Mouse (Mus musculus) stomach, embryonic 14.5 days (tissue): ENCODE data around the gene Dpm1. TPM values are rescaled to one million over a fixed set of nuclear protein-coding genes. Genes with fewer than 3 reads are reported as not detected.

Experiments
- ATAC-seq: fragments of 200-750 bp; cut with Nextera tagmentation; 2 replicates; pipeline ENCODE4 v1.8.0; 2017; ENCODE audit warnings: low read depth, moderate TSS enrichment; ENCODE audit not compliant: insufficient number of reproducible peaks, insufficient read depth, low FRiP score
- H3K27ac ChIP-seq: fragments of 300-500 bp; sonication (generic); 2 replicates; pipeline ENCODE4 v1.5.1; 2014; ENCODE audit warnings: mild to moderate bottlenecking, low read length, moderate library complexity, mixed read lengths
- H3K27me3 ChIP-seq: fragments of 300-500 bp; sonication (generic); 2 replicates; pipeline ENCODE4 v1.6.1; 2014; ENCODE audit warnings: low read length, control low read depth, mixed read lengths; ENCODE audit not compliant: control insufficient read depth, insufficient read depth
- H3K36me3 ChIP-seq: fragments of 300-500 bp; sonication (generic); 2 replicates; pipeline ENCODE4 v1.6.1; 2014; ENCODE audit warnings: mild to moderate bottlenecking, control low read depth, low read length, moderate library complexity, mixed read lengths; ENCODE audit not compliant: control insufficient read depth, insufficient read depth
- H3K4me1 ChIP-seq: fragments of 300-500 bp; sonication (generic); 2 replicates; pipeline ENCODE4 v1.6.1; 2014; ENCODE audit warnings: low read length, control low read depth, mixed read lengths; ENCODE audit not compliant: control insufficient read depth, insufficient read depth
- H3K4me2 ChIP-seq: fragments of 300-500 bp; sonication (generic); replicated peaks from 2 replicates; pipeline ENCODE4 v1.6.1; 2014; ENCODE audit warnings: low read depth, low read length, control low read depth
- H3K4me3 ChIP-seq: fragments of 300-500 bp; sonication (generic); 2 replicates; pipeline ENCODE4 v1.5.1; 2014; ENCODE audit warnings: low read depth, low read length, control low read depth
- H3K9ac ChIP-seq: fragments of 300-500 bp; sonication (generic); replicated peaks from 2 replicates; pipeline ENCODE4 v1.6.1; 2014; ENCODE audit warnings: low read depth, mild to moderate bottlenecking, control low read depth, low read length, moderate library complexity, mixed read lengths
- H3K9me3 ChIP-seq: fragments of 300-500 bp; sonication (generic); 2 replicates; pipeline ENCODE4 v1.6.1; 2016; ENCODE audit warnings: low read depth, low read length, control low read depth; ENCODE audit not compliant: control insufficient read depth
- WGBS: fragments of 180-500 bp; shearing (Covaris S2); extraction: QIAGEN DNeasy Blood & Tissue Kit; methylation state at CpG from one replicate; pipeline ENCODE4 v1.1.7; 2014; 5-methylcytosine and 5-hydroxymethylcytosine counted together
- polyA plus RNA-seq: library from polyadenylated mRNA; unstranded; fragments of >200 nt; fragmentation: Nextera tagmentation; extraction: Ambion mirVana; gene quantifications from 2 replicates; pipeline ENCODE4 v1.2.1, GENCODE M21; 2014

Gene Dpm1
- polyA plus RNA-seq, 1 experiment from 2014 or later: 82.3 TPM

GRCm38 (mm10) chr2:168256506-168256905, 26.1 kb upstream of the Dpm1 start:
- Histone ChIP-seq H3K4me3 (no peak overlapping the region), H3K4me1 (no peaks in the 10 kb centered on the region), H3K27me3 (no peaks in the 10 kb centered on the region), H3K36me3 (no peaks in the 10 kb centered on the region), H3K9me3 (no peaks in the 10 kb centered on the region), H3K9ac (no peak overlapping the region), H3K4me2 (no peak overlapping the region), H3K27ac (no peak overlapping the region)
- WGBS: 61% methylated on average over 3 of the region's 3 CpGs
- no peak for ATAC-seq

GRCm38 (mm10) chr2:168253822-168254221, 23.4 kb upstream of the Dpm1 start:
- no peak for ATAC-seq

DNA sequence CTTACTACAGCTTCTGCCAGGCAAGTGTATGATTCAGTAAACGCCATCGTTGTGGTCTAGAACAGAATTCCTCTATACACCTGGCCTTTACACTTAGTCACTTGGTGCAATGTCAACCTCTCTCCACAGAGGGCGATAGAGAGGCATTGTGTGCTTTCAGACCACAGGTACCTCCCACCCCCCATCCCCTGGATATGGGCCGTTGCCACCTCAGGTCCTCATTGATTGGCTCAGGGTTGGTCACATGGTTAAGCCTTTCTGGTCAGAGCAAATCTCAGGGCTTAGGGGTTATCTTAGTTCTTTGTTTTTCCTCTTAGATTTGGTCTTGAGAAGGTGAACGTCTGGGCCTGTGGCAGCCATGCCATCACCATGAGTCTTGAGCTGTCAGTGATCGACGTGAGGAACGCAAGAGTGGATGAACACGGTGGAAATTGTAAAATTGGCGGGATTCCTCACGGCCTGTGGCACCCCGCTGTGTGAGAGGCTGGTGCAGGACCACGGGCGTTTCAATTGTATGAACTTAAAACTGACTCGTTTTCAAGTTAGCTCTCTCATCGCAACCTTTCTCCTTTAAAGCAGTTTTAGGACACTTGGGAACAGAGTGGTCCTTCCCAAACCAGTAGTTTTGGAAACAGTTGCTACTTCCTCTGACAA, 22.4 kb upstream of the Dpm1 start:
- Histone ChIP-seq H3K9me3 (no peaks in the 10 kb centered on the region), H3K4me3 (no peak overlapping the region), H3K4me2 (no peak overlapping the region), H3K9ac (no peak overlapping the region), H3K27me3 (no peaks in the 10 kb centered on the region), H3K4me1 (no peaks in the 10 kb centered on the region), H3K27ac (no peak overlapping the region), H3K36me3 (no peaks in the 10 kb centered on the region)
- ATAC-seq: no peak
- WGBS: 14% methylated on average over 16 of the region's 16 CpGs

More at GRCm38 (mm10) chr2:168253822-168254221, 23.4 kb upstream of the Dpm1 start:
- Histone ChIP-seq H3K36me3 (no peaks in the 10 kb centered on the region), H3K27me3 (no peaks in the 10 kb centered on the region), H3K27ac (no peak overlapping the region), H3K4me1 (no peaks in the 10 kb centered on the region), H3K9ac (no peak overlapping the region), H3K9me3 (no peaks in the 10 kb centered on the region), H3K4me3 (no peak overlapping the region), H3K4me2 (no peak overlapping the region)
- 34% methylated on average over 7 of the region's 7 CpGs for WGBS

DNA sequence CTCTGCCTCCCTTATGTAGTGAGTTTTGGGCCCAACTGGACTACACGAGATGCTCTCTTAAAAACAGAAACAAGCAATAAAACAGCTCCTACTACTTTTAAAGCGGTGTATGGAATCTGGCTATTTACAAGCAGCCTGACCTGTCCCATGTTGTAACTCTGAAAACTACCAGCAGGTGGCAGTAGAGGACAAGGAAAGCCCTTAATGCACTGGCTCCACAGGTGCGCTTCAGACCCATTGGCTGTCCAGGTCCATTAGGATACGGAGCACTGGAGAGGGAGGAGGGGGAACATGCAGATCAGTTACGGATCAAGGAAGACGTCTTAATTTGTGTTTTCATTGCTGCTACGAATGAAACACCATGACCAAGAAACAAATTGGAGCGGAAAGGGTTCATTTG, 19.9 kb upstream of the Dpm1 start:
- Histone ChIP-seq H3K9me3 (no peaks in the 10 kb centered on the region), H3K4me3 (no peak overlapping the region), H3K9ac (no peak overlapping the region), H3K27ac (no peak overlapping the region), H3K4me2 (no peak overlapping the region), H3K4me1 (no peaks in the 10 kb centered on the region), H3K36me3 (no peaks in the 10 kb centered on the region), H3K27me3 (no peaks in the 10 kb centered on the region)
- WGBS: 22% methylated on average over 8 of the region's 8 CpGs
- ATAC-seq: peak; percentile 49; the same call in 1 of the 2 replicates

DNA sequence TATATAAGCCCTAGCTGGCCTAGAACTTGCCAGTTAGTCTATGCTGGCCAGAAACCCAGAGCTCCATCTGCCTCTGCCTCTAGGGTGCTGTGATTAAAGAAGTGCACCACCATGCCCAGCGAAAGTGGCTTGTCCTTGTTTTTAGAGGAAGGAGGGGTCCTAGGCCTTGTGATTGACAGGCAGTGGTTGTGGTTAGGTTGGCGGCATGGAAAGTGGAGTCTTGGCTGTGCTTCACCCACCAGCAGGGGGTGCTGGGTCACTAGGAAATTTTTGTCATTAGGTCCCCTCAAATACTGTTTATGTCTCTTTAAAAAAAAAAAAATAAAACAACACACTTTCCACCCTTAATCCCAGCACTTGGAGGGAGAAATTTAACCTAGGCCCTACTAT, 18.5 kb upstream of the Dpm1 start:
- no peaks in the 10 kb centered on the region for H3K27me3 ChIP-seq
- H3K9ac ChIP-seq: no peak overlapping the region
- no peaks in the 10 kb centered on the region for H3K36me3 ChIP-seq
- ATAC-seq: no peak
- no peaks in the 10 kb centered on the region for H3K4me1 ChIP-seq
- H3K9me3 ChIP-seq: no peaks in the 10 kb centered on the region
- H3K27ac ChIP-seq: no peak overlapping the region
- H3K4me2 ChIP-seq: no peak overlapping the region
- H3K4me3 ChIP-seq: no peak overlapping the region
- WGBS: 32% methylated on average over 2 of the region's 2 CpGs

DNA sequence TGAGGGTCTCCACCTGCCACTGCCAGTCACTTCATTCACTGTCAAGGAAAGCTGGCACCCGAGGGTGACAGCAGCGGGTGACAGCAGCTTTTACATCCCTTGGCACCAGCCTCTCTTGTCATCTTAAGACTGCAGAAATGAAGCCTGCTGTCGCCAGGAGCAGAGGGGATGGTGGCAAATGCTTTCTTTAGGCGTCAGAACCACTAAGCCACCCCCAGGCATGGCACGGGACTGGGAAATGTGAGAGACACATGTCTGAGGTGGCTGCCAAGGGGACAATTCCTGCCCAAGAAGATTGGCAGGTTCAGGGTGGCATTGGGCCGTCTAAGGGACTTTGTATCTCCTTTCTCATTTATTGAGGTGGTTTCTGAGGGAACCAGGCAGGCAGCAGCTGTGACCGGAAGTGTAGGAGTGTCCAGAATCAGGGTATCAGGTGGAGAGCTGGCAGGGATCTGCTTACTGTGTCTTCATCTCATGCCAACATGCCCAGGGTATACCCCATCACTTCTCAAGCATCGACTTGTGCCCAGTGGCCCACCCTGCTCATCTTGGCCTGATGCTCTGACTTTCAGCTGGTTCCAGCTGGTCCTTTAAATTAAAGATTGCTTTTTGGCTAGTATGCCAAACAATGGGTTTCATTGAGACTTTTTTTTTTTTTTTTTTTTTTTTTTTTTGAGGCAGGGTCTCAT, 17.9 kb upstream of the Dpm1 start:
- no peak overlapping the region for H3K4me3 ChIP-seq
- WGBS: 79% methylated on average over 8 of the region's 8 CpGs
- H3K27ac ChIP-seq: no peak overlapping the region
- no peaks in the 10 kb centered on the region for H3K4me1 ChIP-seq
- H3K4me2 ChIP-seq: no peak overlapping the region
- no peaks in the 10 kb centered on the region for H3K36me3 ChIP-seq
- ATAC-seq: no peak
- H3K27me3 ChIP-seq: no peaks in the 10 kb centered on the region
- no peak overlapping the region for H3K9ac ChIP-seq
- H3K9me3 ChIP-seq: no peaks in the 10 kb centered on the region

- ATAC-seq: no peak
- WGBS: 33% methylated on average over 8 of the region's 8 CpGs
- H3K27ac ChIP-seq: no peak overlapping the region
- H3K9me3 ChIP-seq: no peaks in the 10 kb centered on the region
- H3K36me3 ChIP-seq: no peaks in the 10 kb centered on the region
- no peaks in the 10 kb centered on the region for H3K27me3 ChIP-seq
- H3K4me2 ChIP-seq: no peak overlapping the region
- H3K4me3 ChIP-seq: no peak overlapping the region
- H3K4me1 ChIP-seq: no peaks in the 10 kb centered on the region
- no peak overlapping the region for H3K9ac ChIP-seq
Observed at GRCm38 (mm10) chr2:168245571-168245970, 15.2 kb upstream of the Dpm1 start.

DNA sequence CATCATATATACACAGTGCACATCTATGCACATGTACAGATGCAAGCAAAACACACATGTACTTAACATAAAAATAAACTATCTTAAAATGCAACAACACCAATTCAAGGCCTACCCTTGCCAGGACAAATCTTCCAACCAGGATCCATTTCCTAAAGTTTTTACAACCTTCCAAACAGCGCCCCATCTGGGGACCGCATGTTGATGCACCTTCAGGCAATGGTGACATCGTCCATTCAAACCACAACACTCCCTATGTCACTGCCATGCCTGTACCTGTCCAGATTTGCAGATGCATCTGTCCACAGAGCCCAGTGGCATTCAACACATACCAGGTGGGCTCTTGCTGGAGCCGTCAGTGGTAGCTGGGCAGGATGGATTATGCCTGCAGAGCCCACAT, 12.9 kb upstream of the Dpm1 start:
- ATAC-seq: no peak
- H3K9ac ChIP-seq: no peak overlapping the region
- H3K4me2 ChIP-seq: no peak overlapping the region
- no peaks in the 10 kb centered on the region for H3K36me3 ChIP-seq
- no peaks in the 10 kb centered on the region for H3K4me1 ChIP-seq
- H3K27ac ChIP-seq: no peak overlapping the region
- H3K9me3 ChIP-seq: no peaks in the 10 kb centered on the region
- no peaks in the 10 kb centered on the region for H3K27me3 ChIP-seq
- 76% methylated on average over 4 of the region's 4 CpGs for WGBS
- H3K4me3 ChIP-seq: no peak overlapping the region

DNA sequence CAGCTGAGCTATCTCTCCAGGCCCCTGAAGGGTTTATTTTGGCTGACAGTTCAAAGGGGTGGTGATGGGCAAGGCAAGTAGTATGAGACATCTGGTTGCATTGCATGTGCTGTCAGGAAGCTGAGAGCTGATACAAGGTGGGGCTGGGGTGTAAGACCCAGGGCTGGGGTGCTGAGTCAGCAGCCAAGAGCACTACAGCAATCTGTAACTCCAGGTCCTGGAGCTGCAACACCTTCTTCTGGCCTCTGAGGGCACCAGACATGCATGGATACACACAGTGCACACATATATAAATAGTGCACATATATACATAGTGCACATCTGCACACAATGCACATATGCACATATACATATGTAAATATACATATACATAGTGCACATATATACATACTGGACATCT, 12.4 kb upstream of the Dpm1 start:
- Histone ChIP-seq H3K27ac (no peak overlapping the region), H3K9me3 (no peaks in the 10 kb centered on the region), H3K4me2 (no peak overlapping the region), H3K27me3 (no peaks in the 10 kb centered on the region), H3K4me1 (no peaks in the 10 kb centered on the region), H3K36me3 (no peaks in the 10 kb centered on the region), H3K9ac (no peak overlapping the region), H3K4me3 (no peak overlapping the region)
- ATAC-seq: no peak
